Mouse (Mus musculus) CD4-positive, CD25-positive, alpha-beta regulatory T cell (primary cell): ENCODE measurements around the gene Slc23a3. TPM values are rescaled to one million over a fixed set of nuclear protein-coding genes. Genes with fewer than 3 reads are reported as not detected.

ENCODE experiments used
- polyA plus RNA-seq: library from polyadenylated mRNA; unstranded; fragments of 100-300 nt; shearing (Covaris generic); gene quantifications from one replicate; pipeline ENCODE4 v1.2.1, GENCODE M21; 2017

The Slc23a3 gene
- polyA plus RNA-seq: 0.25 TPM

GRCm38 (mm10) chr1:75133421-75134207, at the start of gene Slc23a3:
Gene Slc23a3, minus strand, starts transcription at chr1:75133890.

GRCm38 (mm10) chr1:75180105-75180590, 46.5 kb upstream of the Slc23a3 start, which contains the start of gene Abcb6:
Gene Abcb6, minus strand, starts transcription at chr1:75180392.

GRCm38 (mm10) chr1:75168472-75169464, 35.1 kb upstream of the Slc23a3 start, which contains the start of gene Zfand2b:
Gene Zfand2b, plus strand, starts transcription at chr1:75168646.

GRCm38 (mm10) chr1:75142301-75143261, 8.9 kb upstream of the Slc23a3 start, which contains the start of the genes Cnppd1 and Retreg2:
Gene Cnppd1, minus strand, starts transcription at chr1:75142711.
Gene Retreg2, plus strand, starts transcription at chr1:75142778.

GRCm38 (mm10) chr1:75124346-75125321, 9.1 kb downstream of the Slc23a3 start, which contains the start of gene Nhej1:
Gene Nhej1, minus strand, starts transcription at chr1:75125200.

Other genes starting within 250 kb of the Slc23a3 start
- not detected for gene Fev, start 248.5 kb downstream of the Slc23a3 start, polyA plus RNA-seq
- gene Cryba2, start 240.7 kb downstream of the Slc23a3 start, polyA plus RNA-seq: not detected
- not detected for gene Cfap65, start 198.3 kb downstream of the Slc23a3 start, polyA plus RNA-seq
- gene Ihh, start 182.2 kb downstream of the Slc23a3 start, polyA plus RNA-seq: not detected
- gene Nhej1, start 8.7 kb downstream of the Slc23a3 start, polyA plus RNA-seq: 8.1 TPM
- gene Cnppd1, start 8.8 kb upstream of the Slc23a3 start, polyA plus RNA-seq: 178 TPM
- gene Retreg2, start 8.9 kb upstream of the Slc23a3 start, polyA plus RNA-seq: 113 TPM
- 78.5 TPM for gene Zfand2b, start 34.8 kb upstream of the Slc23a3 start, polyA plus RNA-seq
- 4.5 TPM for gene Abcb6, start 46.5 kb upstream of the Slc23a3 start, polyA plus RNA-seq
- 46.2 TPM for gene Ankzf1, start 58.3 kb upstream of the Slc23a3 start, polyA plus RNA-seq
- 24.9 TPM for gene Atg9a, start 58.3 kb upstream of the Slc23a3 start, polyA plus RNA-seq
- 15.6 TPM for gene Glb1l, start 76.9 kb upstream of the Slc23a3 start, polyA plus RNA-seq
- gene Stk16, start 76.9 kb upstream of the Slc23a3 start, polyA plus RNA-seq: 104 TPM
- gene Tuba4a, start 86.0 kb upstream of the Slc23a3 start, polyA plus RNA-seq: 316 TPM
- 0.85 TPM for gene A630095N17Rik, start 98.2 kb upstream of the Slc23a3 start, polyA plus RNA-seq
- 25.5 TPM for gene Dnajb2, start 102.5 kb upstream of the Slc23a3 start, polyA plus RNA-seq
- 0.43 TPM for gene Ptprn, start 130.6 kb upstream of the Slc23a3 start, polyA plus RNA-seq
- not detected for gene Resp18, start 144.5 kb upstream of the Slc23a3 start, polyA plus RNA-seq
- gene Dnpep, start 184.1 kb upstream of the Slc23a3 start, polyA plus RNA-seq: 78.1 TPM
- 0.34 TPM for gene Des, start 226.4 kb upstream of the Slc23a3 start, polyA plus RNA-seq
- 0.59 TPM for gene Speg, start 241.4 kb upstream of the Slc23a3 start, polyA plus RNA-seq